Mouse (Mus musculus): ENCODE measurements around the gene Steap3. TPM values are rescaled to one million over a fixed set of nuclear protein-coding genes. Genes with fewer than 3 reads are reported as not detected.

Gene Steap3
- polyA plus RNA-seq, 1 experiment: 3.3 TPM

GRCm38 (mm10) chr1:120203836-120204235 lies 68.7 kb downstream of the Steap3 start:
- H3K27ac ChIP-seq (ENCODE audit: control insufficient read depth, insufficient read depth, low read depth, low read length): no peak overlapping the region
- TF ChIP-seq CTCF (IDR thresholded peaks at IDR 0.05; ENCODE audit: control insufficient read depth, insufficient read depth, insufficient replicate concordance, low read depth, low read length) (no peak), POLR2A (IDR thresholded peaks at IDR 0.05; ENCODE audit: control insufficient read depth, low read depth, low read length) (no peak)
- no peaks in the 10 kb centered on the region for H3K27me3 ChIP-seq (ENCODE audit: control insufficient read depth, insufficient read depth, low read length)
- no peaks in the 10 kb centered on the region for H3K4me1 ChIP-seq (ENCODE audit: control insufficient read depth, insufficient read depth, low read length)
- H3K36me3 ChIP-seq (ENCODE audit: control insufficient read depth, insufficient read depth, low read length): no peaks in the 10 kb centered on the region
- H3K4me3 ChIP-seq (ENCODE audit: control insufficient read depth, low read depth, low read length): no peak overlapping the region

GRCm38 (mm10) chr1:120202542-120202941 lies 70.0 kb downstream of the Steap3 start:
- Histone ChIP-seq H3K4me3 (ENCODE audit: control insufficient read depth, low read depth, low read length) (no peak overlapping the region), H3K27ac (ENCODE audit: control insufficient read depth, insufficient read depth, low read depth, low read length) (no peak overlapping the region), H3K27me3 (ENCODE audit: control insufficient read depth, insufficient read depth, low read length) (no peaks in the 10 kb centered on the region), H3K36me3 (ENCODE audit: control insufficient read depth, insufficient read depth, low read length) (no peaks in the 10 kb centered on the region), H3K4me1 (ENCODE audit: control insufficient read depth, insufficient read depth, low read length) (no peaks in the 10 kb centered on the region)
- no peak for TF ChIP-seq CTCF (IDR thresholded peaks at IDR 0.05; ENCODE audit: control insufficient read depth, insufficient read depth, insufficient replicate concordance, low read depth, low read length)

GRCm38 (mm10) chr1:120198942-120199341 lies 73.6 kb downstream of the Steap3 start:
- no peak overlapping the region for H3K27ac ChIP-seq (ENCODE audit: control insufficient read depth, insufficient read depth, low read depth, low read length)
- H3K4me1 ChIP-seq (ENCODE audit: control insufficient read depth, insufficient read depth, low read length): no peaks in the 10 kb centered on the region
- TF ChIP-seq CTCF (IDR thresholded peaks at IDR 0.05; ENCODE audit: control insufficient read depth, insufficient read depth, insufficient replicate concordance, low read depth, low read length): no peak
- TF ChIP-seq POLR2A (IDR thresholded peaks at IDR 0.05; ENCODE audit: control insufficient read depth, low read depth, low read length): no peak
- no peak overlapping the region for H3K4me3 ChIP-seq (ENCODE audit: control insufficient read depth, low read depth, low read length)
- no peaks in the 10 kb centered on the region for H3K36me3 ChIP-seq (ENCODE audit: control insufficient read depth, insufficient read depth, low read length)
- H3K27me3 ChIP-seq (ENCODE audit: control insufficient read depth, insufficient read depth, low read length): no peaks in the 10 kb centered on the region

GRCm38 (mm10) chr1:120198151-120198550 lies 74.4 kb downstream of the Steap3 start:
- Histone ChIP-seq H3K27me3 (ENCODE audit: control insufficient read depth, insufficient read depth, low read length) (no peaks in the 10 kb centered on the region), H3K27ac (ENCODE audit: control insufficient read depth, insufficient read depth, low read depth, low read length) (no peak overlapping the region), H3K36me3 (ENCODE audit: control insufficient read depth, insufficient read depth, low read length) (no peaks in the 10 kb centered on the region), H3K4me3 (ENCODE audit: control insufficient read depth, low read depth, low read length) (no peak overlapping the region), H3K4me1 (ENCODE audit: control insufficient read depth, insufficient read depth, low read length) (no peaks in the 10 kb centered on the region)
- no peak for TF ChIP-seq CTCF (IDR thresholded peaks at IDR 0.05; ENCODE audit: control insufficient read depth, insufficient read depth, insufficient replicate concordance, low read depth, low read length)
- TF ChIP-seq POLR2A (IDR thresholded peaks at IDR 0.05; ENCODE audit: control insufficient read depth, low read depth, low read length): no peak

- no peaks in the 10 kb centered on the region for H3K36me3 ChIP-seq (ENCODE audit: control insufficient read depth, insufficient read depth, low read length)
- no peak overlapping the region for H3K27ac ChIP-seq (ENCODE audit: control insufficient read depth, insufficient read depth, low read depth, low read length)
- H3K27me3 ChIP-seq (ENCODE audit: control insufficient read depth, insufficient read depth, low read length): no peaks in the 10 kb centered on the region
- H3K4me3 ChIP-seq (ENCODE audit: control insufficient read depth, low read depth, low read length): no peak overlapping the region
- TF ChIP-seq POLR2A (IDR thresholded peaks at IDR 0.05; ENCODE audit: control insufficient read depth, low read depth, low read length) (no peak), CTCF (IDR thresholded peaks at IDR 0.05; ENCODE audit: control insufficient read depth, insufficient read depth, insufficient replicate concordance, low read depth, low read length) (peak; percentile 91)
- H3K4me1 ChIP-seq (ENCODE audit: control insufficient read depth, insufficient read depth, low read length): no peaks in the 10 kb centered on the region
These were observed 75.3 kb downstream of the Steap3 start for GRCm38 (mm10) chr1:120197189-120197588.

GRCm38 (mm10) chr1:120196724-120197123 lies 75.8 kb downstream of the Steap3 start:
- no peaks in the 10 kb centered on the region for H3K4me1 ChIP-seq (ENCODE audit: control insufficient read depth, insufficient read depth, low read length)
- no peak overlapping the region for H3K4me3 ChIP-seq (ENCODE audit: control insufficient read depth, low read depth, low read length)
- H3K36me3 ChIP-seq (ENCODE audit: control insufficient read depth, insufficient read depth, low read length): no peaks in the 10 kb centered on the region
- no peak for TF ChIP-seq POLR2A (IDR thresholded peaks at IDR 0.05; ENCODE audit: control insufficient read depth, low read depth, low read length)
- no peak for TF ChIP-seq CTCF (IDR thresholded peaks at IDR 0.05; ENCODE audit: control insufficient read depth, insufficient read depth, insufficient replicate concordance, low read depth, low read length)
- H3K27me3 ChIP-seq (ENCODE audit: control insufficient read depth, insufficient read depth, low read length): no peaks in the 10 kb centered on the region
- H3K27ac ChIP-seq (ENCODE audit: control insufficient read depth, insufficient read depth, low read depth, low read length): no peak overlapping the region

GRCm38 (mm10) chr1:120195947-120196346 lies 76.6 kb downstream of the Steap3 start:
- no peak overlapping the region for H3K4me3 ChIP-seq (ENCODE audit: control insufficient read depth, low read depth, low read length)
- no peaks in the 10 kb centered on the region for H3K36me3 ChIP-seq (ENCODE audit: control insufficient read depth, insufficient read depth, low read length)
- no peaks in the 10 kb centered on the region for H3K27me3 ChIP-seq (ENCODE audit: control insufficient read depth, insufficient read depth, low read length)
- TF ChIP-seq CTCF (IDR thresholded peaks at IDR 0.05; ENCODE audit: control insufficient read depth, insufficient read depth, insufficient replicate concordance, low read depth, low read length) (no peak), POLR2A (IDR thresholded peaks at IDR 0.05; ENCODE audit: control insufficient read depth, low read depth, low read length) (no peak)
- H3K27ac ChIP-seq (ENCODE audit: control insufficient read depth, insufficient read depth, low read depth, low read length): no peak overlapping the region
- H3K4me1 ChIP-seq (ENCODE audit: control insufficient read depth, insufficient read depth, low read length): no peaks in the 10 kb centered on the region

GRCm38 (mm10) chr1:120193586-120193985 lies 78.9 kb downstream of the Steap3 start:
- no peaks in the 10 kb centered on the region for H3K36me3 ChIP-seq (ENCODE audit: control insufficient read depth, insufficient read depth, low read length)
- H3K27me3 ChIP-seq (ENCODE audit: control insufficient read depth, insufficient read depth, low read length): no peaks in the 10 kb centered on the region
- H3K27ac ChIP-seq (ENCODE audit: control insufficient read depth, insufficient read depth, low read depth, low read length): no peak overlapping the region
- TF ChIP-seq POLR2A (IDR thresholded peaks at IDR 0.05; ENCODE audit: control insufficient read depth, low read depth, low read length) (no peak), CTCF (IDR thresholded peaks at IDR 0.05; ENCODE audit: control insufficient read depth, insufficient read depth, insufficient replicate concordance, low read depth, low read length) (no peak)
- H3K4me3 ChIP-seq (ENCODE audit: control insufficient read depth, low read depth, low read length): no peak overlapping the region
- H3K4me1 ChIP-seq (ENCODE audit: control insufficient read depth, insufficient read depth, low read length): no peaks in the 10 kb centered on the region
